Mouse (Mus musculus) activated CD4-positive, CD25-positive, alpha-beta regulatory T cell, adult 4 months (primary cell): ENCODE data around the gene Optn. TPM values are rescaled to one million over a fixed set of nuclear protein-coding genes. Genes with fewer than 3 reads are reported as not detected.

Experiments
- ATAC-seq: one replicate; pipeline ENCODE4 v1.8.0; 2017
- polyA plus RNA-seq, 2 experiments: library from polyadenylated mRNA; unstranded; fragments of 100-300 nt; shearing (Covaris generic); gene quantifications; one replicate each; pipeline ENCODE4 v1.2.1; 2017

Gene Optn
- polyA plus RNA-seq, 2 experiments from 2014 or later = 0.98 to 1.5 TPM

GRCm38 (mm10) chr2:5061133-5061708, 2.6 kb downstream of the Optn start:
- peak; percentile 40 for ATAC-seq

GRCm38 (mm10) chr2:5059997-5060396, 3.9 kb downstream of the Optn start:
- no peak for ATAC-seq

GRCm38 (mm10) chr2:5058436-5058835, 5.4 kb downstream of the Optn start:
- no peak for ATAC-seq

- no peak for ATAC-seq
Measured at GRCm38 (mm10) chr2:5050562-5050961, 13.3 kb downstream of the Optn start.

GRCm38 (mm10) chr2:5047016-5047415, 16.8 kb downstream of the Optn start:
- no peak for ATAC-seq

GRCm38 (mm10) chr2:5045269-5045965, 18.4 kb downstream of the Optn start:
- ATAC-seq = no peak

GRCm38 (mm10) chr2:5044321-5044720, 19.5 kb downstream of the Optn start:
- ATAC-seq = no peak

GRCm38 (mm10) chr2:5043476-5043761, 20.4 kb downstream of the Optn start:
- ATAC-seq = no peak

GRCm38 (mm10) chr2:5042616-5043475, 21.0 kb downstream of the Optn start:
- ATAC-seq = no peak

GRCm38 (mm10) chr2:5041854-5042253, 22.0 kb downstream of the Optn start:
- ATAC-seq = no peak

GRCm38 (mm10) chr2:5040281-5041161, 23.3 kb downstream of the Optn start:
- ATAC-seq = no peak

- ATAC-seq = no peak
Measured at GRCm38 (mm10) chr2:5039350-5040170, 24.3 kb downstream of the Optn start.

GRCm38 (mm10) chr2:5038320-5038719, 25.5 kb downstream of the Optn start:
- no peak for ATAC-seq

- ATAC-seq = no peak
Measured at GRCm38 (mm10) chr2:5037390-5037789, 26.5 kb downstream of the Optn start.

- ATAC-seq = peak; percentile 52
Measured at GRCm38 (mm10) chr2:5036411-5037076, 27.3 kb downstream of the Optn start.

GRCm38 (mm10) chr2:5035241-5035640, 28.6 kb downstream of the Optn start:
- ATAC-seq = no peak

GRCm38 (mm10) chr2:5034801-5035200, 29.1 kb downstream of the Optn start:
- no peak for ATAC-seq

GRCm38 (mm10) chr2:5033546-5034420, 30.1 kb downstream of the Optn start:
- no peak for ATAC-seq

- no peak for ATAC-seq
Measured at GRCm38 (mm10) chr2:5032665-5033064, 31.2 kb downstream of the Optn start.

GRCm38 (mm10) chr2:5031215-5031614, 32.6 kb downstream of the Optn start:
- ATAC-seq = no peak
